25 mouse cellular contexts compared by ENCODE assay signal in genomic region chr5:43921877-43922276, GRCm38 (mm10). TPM values are rescaled to one million over a fixed set of nuclear protein-coding genes. Genes with fewer than 3 reads are reported as not detected.
"Had no signal": no experiment of that assay in that cellular context is flagged by ENCODE, and none has a peak within 500 bp of the region (broad histone marks: within the 10 kb centered on the region; RNA-seq: fewer than 3 reads in every experiment).

No protein-coding gene starts in this region.

- H3K9ac ChIP-seq: heart, embryonic 12.5 days; hindbrain, embryonic 12.5 days; hindbrain, embryonic 14.5 days; intestine, embryonic 15.5 days; limb, embryonic 12.5 days; liver, embryonic 13.5 days; liver, embryonic 15.5 days; liver, postnatal 0 days had no signal

- H3K9me3 ChIP-seq: heart, embryonic 12.5 days; hindbrain, embryonic 10.5 days; hindbrain, embryonic 12.5 days; intestine, embryonic 15.5 days; limb, embryonic 10.5 days; limb, embryonic 12.5 days; liver, embryonic 13.5 days; liver, embryonic 15.5 days had no signal

- H3K4me2 ChIP-seq: heart, embryonic 12.5 days; hindbrain, embryonic 12.5 days; hindbrain, embryonic 14.5 days; intestine, embryonic 15.5 days; limb, embryonic 12.5 days; liver, embryonic 11.5 days; liver, embryonic 13.5 days; liver, embryonic 15.5 days had no signal

- ATAC-seq: hindbrain, embryonic 16.5 days; inflammation-experienced regulatory T-cells, adult 6 months; intestine, embryonic 15.5 days; intestine, postnatal 0 days; liver, postnatal 0 days had no signal

- H3K4me3 ChIP-seq: gastrocnemius, adult 2 months; heart, adult 2 months; heart, embryonic 12.5 days; hindbrain, embryonic 10.5 days; hindbrain, embryonic 12.5 days; intestine, embryonic 15.5 days; layer of hippocampus, adult 2 months; left cerebral cortex, adult 2 months; limb, embryonic 10.5 days; limb, embryonic 12.5 days; liver, embryonic 13.5 days; liver, embryonic 15.5 days had no signal

- H3K36me3 ChIP-seq: heart, embryonic 12.5 days; hindbrain, embryonic 10.5 days; hindbrain, embryonic 12.5 days; intestine, embryonic 15.5 days; limb, embryonic 10.5 days; limb, embryonic 12.5 days; liver, embryonic 13.5 days; liver, embryonic 15.5 days had no signal

- H3K27ac ChIP-seq: gastrocnemius, adult 2 months; heart, adult 2 months; hindbrain, embryonic 10.5 days; hindbrain, embryonic 12.5 days; hindbrain, embryonic 14.5 days; intestine, embryonic 15.5 days; kidney, postnatal 0 days; layer of hippocampus, adult 2 months; left cerebral cortex, adult 2 months; limb, embryonic 10.5 days; limb, embryonic 12.5 days; liver, embryonic 13.5 days; liver, embryonic 15.5 days had no signal

- DNase-seq: gastrocnemius, adult 2 months; gastrocnemius, postnatal 10 days; gastrocnemius, postnatal 36 days; heart, adult 11 months; heart, adult 2 months; heart, postnatal 10 days; heart, postnatal 4 days; liver; liver, embryonic 13.5 days; liver, postnatal 0 days had no signal

- H3K27me3 ChIP-seq: heart, embryonic 12.5 days; hindbrain, embryonic 12.5 days; intestine, embryonic 15.5 days; limb, embryonic 12.5 days; liver, embryonic 13.5 days; liver, embryonic 15.5 days had no signal

- H3K4me1 ChIP-seq: heart, embryonic 12.5 days; hindbrain, embryonic 10.5 days; hindbrain, embryonic 12.5 days; intestine, embryonic 15.5 days; limb, embryonic 10.5 days; limb, embryonic 12.5 days; liver, embryonic 13.5 days; liver, embryonic 15.5 days had no signal

RNA-seq across cellular contexts. Expression of gene Gm7879, which starts 8.9 kb away (rescaled TPM):
- polyA plus RNA-seq: heart, embryonic 12.5 days; hindbrain, embryonic 10.5 days; hindbrain, embryonic 12.5 days; hindbrain, embryonic 16.5 days; kidney, postnatal 0 days; liver, embryonic 11.5 days had no signal

RNA-seq across cellular contexts. Expression of gene Fgfbp1, which starts 59.7 kb away (rescaled TPM):
- total RNA-seq: gastrocnemius, postnatal 10 days; heart, adult 2 months had no signal
- polyA plus RNA-seq: heart, embryonic 12.5 days; inflammation-experienced regulatory T-cells, adult 6 months; liver, embryonic 11.5 days had no signal
